Mouse (Mus musculus) MEL (cell line): ENCODE data around the gene Tmprss4. TPM values are rescaled to one million over a fixed set of nuclear protein-coding genes. Genes with fewer than 3 reads are reported as not detected.
A peak's percentile ranks its signal among the peaks of the same experiment; 100 is the strongest.

Experiments
- DNase-seq: peaks from one replicate; pipeline ENCODE4 v3.0.0; 2011; ENCODE audit warnings: low read depth, low spot score
- H3K27ac ChIP-seq: 2 replicates; pipeline ENCODE4 v1.5.1; 2012; ENCODE audit warnings: low read depth, mild to moderate bottlenecking, control low read depth, low read length, moderate library complexity; ENCODE audit not compliant: control insufficient read depth
- H3K27me3 ChIP-seq, 2 experiments: fragments of 150-350 bp in 1 of 2; sonication (generic) in 1 of 2; 2 replicates each; pipeline ENCODE4 v1.6.1; 2012; ENCODE audit warnings: low read length in 2 of 2, mild to moderate bottlenecking in 2 of 2, improper control_type of control experiment in 1 of 2, moderate library complexity in 1 of 2; ENCODE audit not compliant: insufficient read depth in 2 of 2, control insufficient read depth in 1 of 2
- H3K36me3 ChIP-seq, 2 experiments: 2 replicates each; pipeline ENCODE4 v1.6.1; 2012 to 2014; ENCODE audit warnings: low read length in 2 of 2, improper control_type of control experiment in 1 of 2, inconsistent platforms in 1 of 2, mild to moderate bottlenecking in 1 of 2; ENCODE audit not compliant: insufficient read depth in 2 of 2, control insufficient read depth in 1 of 2
- H3K4me1 ChIP-seq, 2 experiments: fragments of 150-350 bp in 1 of 2; sonication (generic) in 1 of 2; 2 replicates each; pipeline ENCODE4 v1.6.1; 2012; ENCODE audit warnings: low read length in 2 of 2, improper control_type of control experiment in 1 of 2, mild to moderate bottlenecking in 1 of 2; ENCODE audit not compliant: insufficient read depth in 2 of 2, control insufficient read depth in 1 of 2
- H3K4me3 ChIP-seq, 2 experiments: fragments of 150-350 bp in 1 of 2; sonication (generic) in 1 of 2; 2 replicates each; pipeline ENCODE4 v1.5.1; 2012; ENCODE audit warnings: low read depth in 2 of 2, low read length in 2 of 2, mild to moderate bottlenecking in 2 of 2, moderate library complexity in 2 of 2, control low read depth in 1 of 2, improper control_type of control experiment in 1 of 2; ENCODE audit not compliant: control insufficient read depth in 1 of 2, insufficient read depth in 1 of 2
- H3K79me2 ChIP-seq: 2 replicates; pipeline ENCODE4 v1.6.1; 2012; ENCODE audit warnings: mild to moderate bottlenecking, low read length, moderate library complexity; ENCODE audit not compliant: control insufficient read depth, poor library complexity, insufficient read depth
- H3K9ac ChIP-seq: 2 replicates; pipeline ENCODE4 v1.6.1; 2012; ENCODE audit warnings: low read depth, mild to moderate bottlenecking, control low read depth, low read length, moderate library complexity; ENCODE audit not compliant: control insufficient read depth, poor library complexity, severe bottlenecking
- H3K9me3 ChIP-seq: fragments of 150-350 bp; sonication (generic); replicated peaks from 2 replicates; pipeline ENCODE4 v1.6.1; 2012; ENCODE audit warnings: mild to moderate bottlenecking, low read length, improper control_type of control experiment, moderate library complexity; ENCODE audit not compliant: insufficient read depth
- BHLHE40 ChIP-seq: IDR thresholded peaks from 2 replicates; pipeline ENCODE4 v1.6.1; 2012; ENCODE audit warnings: low read depth, mild to moderate bottlenecking, inconsistent platforms, low read length, improper control_type of control experiment, borderline replicate concordance
- CHD2 ChIP-seq: IDR thresholded peaks from 2 replicates; pipeline ENCODE4 v1.6.1; 2011; ENCODE audit warnings: low read length, improper control_type of control experiment
- CTCF ChIP-seq, 3 experiments: IDR thresholded peaks in 2 of 3; conservative IDR thresholded peaks in 1 of 3; 2 replicates each; pipeline ENCODE4 v1.5.1; 2011 to 2012; ENCODE audit warnings: low read length in 3 of 3, low read depth in 2 of 3, mild to moderate bottlenecking in 2 of 3, improper control_type of control experiment in 1 of 3, inconsistent platforms in 1 of 3, mixed read lengths in 1 of 3, moderate library complexity in 1 of 3; ENCODE audit not compliant: control insufficient read depth in 1 of 3, insufficient read depth in 1 of 3, poor library complexity in 1 of 3, severe bottlenecking in 1 of 3
- ELF1 ChIP-seq: IDR thresholded peaks from 2 replicates; pipeline ENCODE4 v1.6.1; 2014; ENCODE audit warnings: low read depth, mild to moderate bottlenecking, inconsistent platforms, low read length, improper control_type of control experiment, moderate library complexity
- ETS1 ChIP-seq: IDR thresholded peaks from 2 replicates; pipeline ENCODE4 v1.6.1; 2012; ENCODE audit warnings: low read depth, mild to moderate bottlenecking, inconsistent platforms, low read length, improper control_type of control experiment, moderate library complexity
- GABPA ChIP-seq: IDR thresholded peaks from 2 replicates; pipeline ENCODE4 v1.6.1; 2012; ENCODE audit warnings: low read depth, mild to moderate bottlenecking, inconsistent platforms, low read length, improper control_type of control experiment, moderate library complexity
- HCFC1 ChIP-seq: IDR thresholded peaks from 2 replicates; pipeline ENCODE4 v1.6.1; 2012; ENCODE audit warnings: low read depth, mild to moderate bottlenecking, inconsistent platforms, low read length, improper control_type of control experiment, moderate library complexity
- MAFK ChIP-seq: IDR thresholded peaks from 2 replicates; pipeline ENCODE4 v1.6.1; 2011; ENCODE audit warnings: low read depth, mild to moderate bottlenecking, low read length, improper control_type of control experiment, borderline replicate concordance
- MXI1 ChIP-seq: IDR thresholded peaks from 2 replicates; pipeline ENCODE4 v1.6.1; 2011; ENCODE audit warnings: mild to moderate bottlenecking, low read depth, low read length, improper control_type of control experiment
- MYB ChIP-seq: IDR thresholded peaks from 2 replicates; pipeline ENCODE4 v1.6.1; 2011; ENCODE audit warnings: mild to moderate bottlenecking, low read depth, low read length, improper control_type of control experiment
- MYC ChIP-seq: IDR thresholded peaks from 2 replicates; pipeline ENCODE4 v1.6.1; 2011; ENCODE audit warnings: low read depth, mild to moderate bottlenecking, low read length, improper control_type of control experiment, moderate library complexity
- POLR2A ChIP-seq, 2 experiments: IDR thresholded peaks; 2 replicates each; pipeline ENCODE4 v1.6.1; 2011 to 2012; ENCODE audit warnings: low read length in 2 of 2, mild to moderate bottlenecking in 2 of 2, control low read depth in 1 of 2, improper control_type of control experiment in 1 of 2, low read depth in 1 of 2, moderate library complexity in 1 of 2; ENCODE audit not compliant: control insufficient read depth in 1 of 2, insufficient read depth in 1 of 2, poor library complexity in 1 of 2
- POLR2AphosphoS2 ChIP-seq: IDR thresholded peaks from 2 replicates; pipeline ENCODE4 v1.6.1; 2011; ENCODE audit warnings: low read length, improper control_type of control experiment
- POLR2AphosphoS5 ChIP-seq: IDR thresholded peaks from 2 replicates; pipeline ENCODE4 v1.6.1; 2012; ENCODE audit warnings: low read depth, borderline replicate concordance, mild to moderate bottlenecking, inconsistent platforms, low read length, moderate library complexity, mixed read lengths
- RAD21 ChIP-seq: IDR thresholded peaks from 2 replicates; pipeline ENCODE4 v1.6.1; 2011; ENCODE audit warnings: mild to moderate bottlenecking, low read depth, low read length, improper control_type of control experiment
- SIN3A ChIP-seq: IDR thresholded peaks from 2 replicates; pipeline ENCODE4 v1.6.1; 2012; ENCODE audit warnings: low read length, improper control_type of control experiment, inconsistent platforms
- TBP ChIP-seq: IDR thresholded peaks from 2 replicates; pipeline ENCODE4 v1.8.0; 2011; ENCODE audit warnings: low read depth, low read length, improper control_type of control experiment
- TCF12 ChIP-seq: IDR thresholded peaks from 2 replicates; pipeline ENCODE4 v1.6.1; 2014; ENCODE audit warnings: low read depth, mild to moderate bottlenecking, inconsistent platforms, low read length, improper control_type of control experiment, moderate library complexity
- USF1 ChIP-seq: IDR thresholded peaks from 2 replicates; pipeline ENCODE4 v1.6.1; 2014; ENCODE audit warnings: low read depth, mild to moderate bottlenecking, inconsistent platforms, low read length, improper control_type of control experiment, moderate library complexity
- polyA plus RNA-seq, 2 experiments: library from polyadenylated mRNA; stranded (reverse) in 1 of 2; unstranded in 1 of 2; fragments of >175 nt in 1 of 2; fragments of >200 nt in 1 of 2; gene quantifications; 2 replicates each; pipeline versions ENCODE4 v1.2.1 to v1.2.4; 2012; ENCODE audit warnings: low replicate concordance in 2 of 2, low read depth in 1 of 2; ENCODE audit not compliant: insufficient read length in 2 of 2, insufficient read depth in 1 of 2, missing spikeins in 1 of 2
- total RNA-seq: library from RNA; depleted of rRNA; stranded (reverse); fragments of 300-350 nt; gene quantifications from 2 replicates; pipeline ENCODE4 v1.2.3, GENCODE M21; 2012

Tmprss4 gene
- total and polyA plus RNA-seq, 3 experiments, result not detected

GRCm38 (mm10) chr9:45219644-45220043 lies 15.8 kb upstream of the Tmprss4 start (continued):
- TF ChIP-seq MYC (no peak), ETS1 (0 out of 2 replicates have a peak, but pooled peaks have one; percentile 28), MAFK (no peak)

- Histone ChIP-seq H3K79me2 (no peaks in the 10 kb centered on the region), H3K36me3 (no peaks in the 10 kb centered on the region; a peak in 1 of 4 replicates), H3K9me3 (no peaks in the 10 kb centered on the region), H3K27ac (no peak overlapping the region), H3K9ac (no peak overlapping the region), H3K4me1 (peaks cover 0 to 13% of the 10 kb centered on the region in 2 experiments; a peak in 2 of 4 replicates), H3K27me3 (no peaks in the 10 kb centered on the region), H3K4me3 (no peak overlapping the region)
- no peak for TF ChIP-seq GABPA
- TF ChIP-seq POLR2AphosphoS5, result no peak
- no peak for TF ChIP-seq ELF1
- TF ChIP-seq TCF12, result no peak
- TF ChIP-seq MYB, result no peak
- TF ChIP-seq MAFK, result no peak
- TF ChIP-seq HCFC1, result no peak
- no peak for TF ChIP-seq SIN3A
- TF ChIP-seq CHD2, result no peak
- TF ChIP-seq RAD21, result no peak
- no peak for TF ChIP-seq CTCF (IDR thresholded peaks at IDR 0.05 in 2 of 3, conservative IDR thresholded peaks at IDR 0.05 in 1 of 3; ENCODE audit: control insufficient read depth in 1 of 3, insufficient read depth in 1 of 3, low read depth in 2 of 3, low read length in 3 of 3, poor library complexity in 1 of 3, severe bottlenecking in 1 of 3)
- no peak for TF ChIP-seq BHLHE40
- no peak for TF ChIP-seq USF1
- TF ChIP-seq POLR2A (IDR thresholded peaks at IDR 0.05; ENCODE audit: control insufficient read depth in 1 of 2, insufficient read depth in 1 of 2, low read depth in 1 of 2, low read length in 2 of 2, poor library complexity in 1 of 2), result no peak
- DNase-seq, result no peak
Observed at GRCm38 (mm10) chr9:45215526-45216179, 11.8 kb upstream of the Tmprss4 start.

DNA sequence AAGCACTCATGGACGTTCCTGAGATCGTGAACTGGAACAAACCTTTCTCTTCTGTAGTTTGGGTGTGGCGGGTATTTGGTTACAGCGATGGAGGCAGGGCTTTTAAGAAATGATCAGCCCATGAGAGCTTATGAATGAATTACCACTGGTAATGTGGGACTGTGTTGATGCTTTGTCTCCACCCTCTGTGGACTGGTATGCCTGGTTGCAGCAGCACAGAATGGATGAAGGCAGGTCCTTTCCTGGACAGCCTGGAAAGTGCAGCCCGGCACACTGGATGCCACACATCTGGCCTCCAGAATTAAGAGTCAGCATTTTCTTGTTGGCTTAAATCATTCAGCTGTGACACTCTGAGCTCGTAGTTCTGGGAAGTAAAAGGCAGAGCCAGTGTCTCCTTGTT lies 8.1 kb upstream of the Tmprss4 start:
- Histone ChIP-seq H3K27ac (no peak overlapping the region), H3K9me3 (no peaks in the 10 kb centered on the region), H3K27me3 (no peaks in the 10 kb centered on the region), H3K4me3 (no peak overlapping the region), H3K4me1 (peaks cover 18 to 29% of the 10 kb centered on the region in 2 experiments), H3K9ac (no peak overlapping the region), H3K79me2 (no peaks in the 10 kb centered on the region), H3K36me3 (peaks cover 0 to 18% of the 10 kb centered on the region in 2 experiments; a peak in 2 of 4 replicates)
- no peak for TF ChIP-seq TBP
- TF ChIP-seq TCF12, result no peak
- no peak for TF ChIP-seq MXI1
- TF ChIP-seq POLR2AphosphoS2, result no peak
- DNase-seq, result no peak
